Mouse (Mus musculus) gastrocnemius, adult 2 months (tissue): ENCODE measurements at regions not wholly inside any gene's neighbourhood (a gene's known extent, or its start where the extent isn't known, plus 50 kb on each side); places are given as distances from the start of the nearest gene placed in this dataset.

Experiments
- DNase-seq: peaks from one replicate; pipeline ENCODE4 v3.0.0; 2022
- H3K27ac ChIP-seq: fragments of 200-600 bp; 2 replicates; pipeline ENCODE4 v1.8.1; 2022; ENCODE audit warnings: mild to moderate bottlenecking
- H3K4me3 ChIP-seq: fragments of 200-600 bp; 2 replicates; pipeline ENCODE4 v1.8.1; 2022; ENCODE audit warnings: mild to moderate bottlenecking, moderate library complexity
- CTCF ChIP-seq: fragments of 200-600 bp; IDR thresholded peaks from 2 replicates; pipeline ENCODE4 v1.8.1; 2022; ENCODE audit warnings: antibody characterized with exemption, mild to moderate bottlenecking, moderate library complexity
- intact Hi-C: fragments of 180-260 bp; cut with DNase I; formaldehyde crosslinking; loops from one replicate; pipeline ENCODE4 v1.15.1; 2025

DNA sequence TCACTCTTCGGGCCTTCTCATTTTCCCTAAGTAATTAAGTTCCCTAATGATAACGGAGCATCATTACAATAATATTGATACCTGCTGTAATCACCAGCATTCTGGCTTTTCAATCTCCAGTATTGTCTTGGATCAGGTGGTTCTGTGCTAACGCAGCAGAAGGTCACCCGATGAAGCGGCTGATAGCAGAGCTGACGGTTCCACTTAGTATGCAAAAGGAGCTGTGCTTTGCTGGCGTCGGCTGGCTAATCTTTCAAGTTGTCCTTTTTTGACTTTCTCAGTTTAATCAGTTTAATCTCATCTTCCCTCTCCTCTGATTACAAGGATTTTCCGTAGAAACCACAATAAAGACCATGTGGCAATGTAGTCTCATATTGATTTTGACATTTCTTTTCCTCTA lies 478.9 kb upstream of the Nox3 start:
- no peak for TF ChIP-seq CTCF
- intact Hi-C loops = loop anchor here (5.0 to 10.0 kb wide), 2 partner anchors 42 to 440 kb away; no protein-coding TSS in a partner anchor
- H3K4me3 ChIP-seq = no peak overlapping the region
- DNase-seq = no peak
- H3K27ac ChIP-seq = peak overlapping the region; percentile 82

DNA sequence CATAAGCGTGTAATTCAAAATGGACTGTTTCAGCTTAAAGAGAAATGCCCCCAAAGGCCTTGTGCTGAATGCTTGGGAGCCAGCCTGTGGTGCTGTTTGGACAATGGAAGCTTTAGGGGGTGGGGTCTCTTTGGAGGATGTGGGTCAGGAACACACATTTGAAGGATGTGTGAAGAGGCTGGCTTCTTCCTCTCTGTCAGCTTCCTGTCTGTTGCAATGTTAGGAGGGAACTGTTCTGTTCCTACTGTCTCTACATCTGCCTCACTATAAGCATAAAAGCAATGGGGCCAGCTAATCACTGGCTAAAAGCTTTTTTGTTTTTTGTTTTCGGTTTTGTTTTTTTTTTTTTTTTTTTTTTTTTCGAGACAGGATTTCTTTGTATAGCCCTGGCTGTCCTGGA lies 480.5 kb upstream of the Nox3 start:
- DNase-seq = no peak
- intact Hi-C loops = loop anchor here (5.0 to 10.0 kb wide), 2 partner anchors 41 to 438 kb away; no protein-coding TSS in a partner anchor
- TF ChIP-seq CTCF = no peak
- Histone ChIP-seq H3K4me3 (no peak overlapping the region), H3K27ac (no peak overlapping the region)

DNA sequence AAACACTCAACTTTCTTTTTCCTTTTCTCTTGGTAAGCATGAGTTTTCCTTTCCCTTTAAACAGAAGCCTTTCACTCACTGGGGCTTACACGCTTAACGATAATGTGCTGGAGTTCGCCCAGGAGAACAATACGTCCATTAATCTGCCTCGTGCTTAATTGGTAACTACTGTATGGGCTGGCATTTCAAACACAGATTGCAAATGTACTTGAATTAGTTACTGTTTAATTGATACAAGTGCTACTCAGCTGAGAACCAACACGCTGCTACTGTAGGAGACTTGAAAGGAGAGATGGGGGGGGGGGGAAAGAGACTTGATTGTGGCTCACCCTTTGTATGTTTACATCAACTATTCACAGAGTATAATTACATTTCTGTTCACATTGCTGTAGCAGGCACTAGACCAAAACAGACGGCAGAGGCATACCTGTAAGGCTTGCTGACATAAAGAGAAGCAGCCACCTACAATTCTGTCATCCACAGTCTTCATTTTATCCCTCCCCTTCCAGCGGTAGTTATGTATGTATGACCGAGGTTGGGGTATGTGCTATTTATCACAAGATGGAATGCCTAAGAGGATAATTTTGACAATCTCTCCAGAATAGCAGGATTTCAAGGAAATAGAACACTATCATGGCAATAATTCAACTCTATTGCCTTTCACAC lies 481.6 kb upstream of the Nox3 start:
- Histone ChIP-seq H3K27ac (no peak overlapping the region), H3K4me3 (no peak overlapping the region)
- TF ChIP-seq CTCF = no peak
- DNase-seq = no peak
- intact Hi-C loops = loop anchor here (5.0 to 10.0 kb wide), 2 partner anchors 40 to 437 kb away; no protein-coding TSS in a partner anchor

DNA sequence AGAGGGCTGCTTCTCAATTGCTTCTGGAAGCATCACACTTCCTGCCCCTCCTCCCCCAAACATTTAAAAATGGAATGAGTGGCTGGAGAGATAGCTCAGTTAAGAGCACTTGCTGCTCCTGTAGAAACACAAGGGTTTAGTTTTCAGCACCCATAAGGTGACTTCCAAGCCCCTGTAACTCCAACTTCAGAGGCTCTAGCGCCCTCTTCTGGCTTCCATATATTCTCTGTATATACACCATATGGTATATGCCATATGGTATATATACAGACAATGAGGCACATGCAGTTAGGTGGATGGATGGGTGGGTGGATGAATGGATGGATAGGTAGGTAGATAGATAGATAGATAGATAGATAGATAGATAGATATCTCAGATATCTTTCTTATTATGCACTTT lies 483.2 kb upstream of the Nox3 start:
- intact Hi-C loops = loop anchor here (5.0 to 10.0 kb wide), 2 partner anchors 38 to 436 kb away; no protein-coding TSS in a partner anchor
- TF ChIP-seq CTCF = no peak
- Histone ChIP-seq H3K4me3 (no peak overlapping the region), H3K27ac (no peak overlapping the region)
- no peak for DNase-seq

DNA sequence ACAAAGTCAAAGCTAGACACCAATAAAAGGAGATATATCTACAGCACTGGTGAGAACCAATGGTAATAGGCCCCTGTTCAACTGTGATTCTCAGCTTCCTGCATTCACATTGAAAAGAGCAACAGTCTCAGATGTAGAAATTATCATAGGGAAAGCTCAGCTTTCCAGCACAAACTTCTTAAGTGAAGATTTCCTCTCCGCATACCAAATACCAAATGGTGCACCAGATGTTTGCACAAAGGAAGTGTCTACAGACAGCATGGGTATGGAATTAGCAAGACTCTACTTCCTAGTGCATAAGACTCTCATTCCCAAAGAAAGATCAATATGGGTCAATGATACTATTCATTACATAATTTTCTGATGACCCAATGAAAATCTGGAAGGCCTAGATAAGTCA lies 486.0 kb upstream of the Nox3 start:
- Histone ChIP-seq H3K4me3 (no peak overlapping the region), H3K27ac (no peak overlapping the region)
- DNase-seq = no peak
- no peak for TF ChIP-seq CTCF
- intact Hi-C loops = no loop called here

DNA sequence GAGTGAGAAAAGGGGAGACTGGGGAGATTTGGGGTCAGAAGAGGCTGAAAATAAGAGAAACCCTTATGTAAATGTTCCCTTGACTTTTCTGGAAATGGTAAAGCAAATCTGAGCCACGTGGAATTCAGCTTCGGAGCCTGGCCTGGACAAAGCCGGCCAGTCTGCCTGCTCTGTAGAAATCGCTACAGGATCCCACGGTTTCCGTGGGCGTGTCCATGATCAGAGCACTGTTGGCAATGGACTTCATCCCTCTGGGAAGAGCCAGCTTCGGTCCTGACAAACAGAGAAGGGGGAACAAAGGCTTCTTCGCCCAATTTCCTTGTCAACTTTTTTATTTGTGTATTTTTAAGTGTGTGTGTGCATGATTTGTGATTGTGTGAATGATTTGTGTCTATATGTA lies 490.7 kb upstream of the Nox3 start:
- intact Hi-C loops = no loop called here
- no peak for TF ChIP-seq CTCF
- Histone ChIP-seq H3K27ac (no peak overlapping the region), H3K4me3 (no peak overlapping the region)
- DNase-seq = peak; percentile 37

DNA sequence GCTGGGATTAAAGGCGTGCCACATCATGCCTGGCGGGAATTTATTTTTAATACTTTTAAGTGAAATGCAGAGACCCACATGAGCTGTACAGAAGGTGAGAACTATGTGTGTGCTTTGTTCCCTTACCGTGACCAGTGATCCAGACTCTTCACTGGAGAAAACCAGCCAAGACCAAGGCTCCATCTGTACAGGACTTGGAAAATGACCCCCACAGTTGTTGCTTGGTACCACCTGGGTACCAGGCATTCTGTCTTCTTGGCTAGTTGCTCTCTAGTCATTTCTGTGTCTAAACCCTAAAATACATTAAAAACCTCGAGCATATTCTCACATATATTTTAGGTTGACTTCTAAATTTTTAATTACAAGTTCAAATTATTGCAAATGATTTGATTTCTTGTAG lies 491.5 kb upstream of the Nox3 start:
- H3K4me3 ChIP-seq = no peak overlapping the region
- intact Hi-C loops = no loop called here
- no peak for DNase-seq
- H3K27ac ChIP-seq = no peak overlapping the region
- TF ChIP-seq CTCF = no peak

DNA sequence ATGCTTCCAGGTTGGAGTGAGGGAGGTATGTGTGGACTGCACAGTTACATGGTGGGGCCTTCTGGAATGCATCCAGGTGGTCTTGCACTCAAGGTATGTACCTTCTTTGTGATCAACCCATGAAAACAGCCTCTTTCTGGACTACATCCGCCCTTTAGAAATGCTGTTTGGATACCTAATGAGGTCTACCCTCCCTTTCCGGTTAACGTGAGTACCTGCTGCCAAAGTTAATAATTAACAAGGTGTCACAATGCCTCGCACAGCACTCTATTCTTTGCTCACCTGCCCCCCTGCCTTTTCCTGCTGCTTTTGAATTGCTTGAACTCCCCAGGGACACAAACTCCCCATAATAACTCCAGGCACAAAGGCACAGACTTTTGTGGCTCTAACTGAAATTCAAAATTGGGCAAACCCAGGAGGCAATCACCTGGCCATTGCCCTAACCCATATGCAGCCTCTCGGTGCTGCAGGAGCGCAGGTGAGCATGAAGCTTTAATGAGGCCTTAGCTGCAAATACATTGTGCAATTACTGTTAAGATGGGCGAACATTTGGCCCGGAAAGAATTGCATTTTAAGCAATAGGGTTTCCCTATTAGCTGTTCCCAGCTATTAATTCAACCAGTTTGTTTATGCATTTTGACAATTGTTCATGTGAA lies 500.9 kb upstream of the Nox3 start:
- no peak for TF ChIP-seq CTCF
- Histone ChIP-seq H3K27ac (no peak overlapping the region), H3K4me3 (no peak overlapping the region)
- intact Hi-C loops = no loop called here
- no peak for DNase-seq

DNA sequence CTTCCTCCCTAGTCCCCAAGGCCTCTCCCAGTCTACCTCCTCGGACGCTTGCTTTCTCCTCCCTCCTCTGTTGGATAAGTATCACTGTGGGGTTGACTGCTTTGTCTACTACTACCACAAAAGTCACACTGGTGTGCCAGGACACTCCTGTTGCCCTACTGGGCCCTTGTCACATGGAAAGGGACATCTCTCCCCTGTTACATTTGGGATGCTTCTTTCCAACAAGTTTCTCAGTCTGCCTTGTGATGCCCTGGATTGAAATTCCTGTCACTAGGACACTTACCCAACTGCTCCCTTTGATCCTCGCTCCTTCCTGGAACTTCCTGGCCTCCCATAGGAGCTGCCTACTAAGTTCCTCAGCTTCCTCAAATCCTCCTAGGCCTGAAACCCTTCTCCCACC lies 501.9 kb upstream of the Nox3 start:
- H3K4me3 ChIP-seq = no peak overlapping the region
- intact Hi-C loops = no loop called here
- H3K27ac ChIP-seq = no peak overlapping the region
- no peak for TF ChIP-seq CTCF
- DNase-seq = no peak

DNA sequence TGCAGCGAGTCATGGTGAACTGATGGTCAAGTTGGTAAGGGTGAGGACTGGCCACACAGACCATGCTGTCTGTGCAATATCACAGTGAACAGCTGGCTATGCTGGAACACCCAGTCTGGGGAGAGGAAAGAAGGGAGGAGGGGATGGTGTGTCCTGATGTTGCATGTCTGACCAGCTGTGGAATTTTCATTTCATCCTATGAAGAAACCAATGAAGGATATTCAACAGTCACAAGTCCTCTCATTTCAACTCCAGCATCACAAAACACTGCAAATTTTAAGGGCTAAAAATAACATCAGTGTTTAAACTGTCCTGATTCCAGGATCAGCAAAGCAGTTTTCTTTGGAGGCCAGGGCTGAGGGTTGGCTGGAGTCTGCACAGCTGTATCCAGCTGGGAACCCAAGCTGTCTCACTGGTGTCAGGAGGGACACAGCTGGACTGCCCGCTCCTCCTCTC lies 503.7 kb upstream of the Nox3 start:
- no peak overlapping the region for H3K4me3 ChIP-seq
- peak overlapping the region; percentile 31 for H3K27ac ChIP-seq

DNA sequence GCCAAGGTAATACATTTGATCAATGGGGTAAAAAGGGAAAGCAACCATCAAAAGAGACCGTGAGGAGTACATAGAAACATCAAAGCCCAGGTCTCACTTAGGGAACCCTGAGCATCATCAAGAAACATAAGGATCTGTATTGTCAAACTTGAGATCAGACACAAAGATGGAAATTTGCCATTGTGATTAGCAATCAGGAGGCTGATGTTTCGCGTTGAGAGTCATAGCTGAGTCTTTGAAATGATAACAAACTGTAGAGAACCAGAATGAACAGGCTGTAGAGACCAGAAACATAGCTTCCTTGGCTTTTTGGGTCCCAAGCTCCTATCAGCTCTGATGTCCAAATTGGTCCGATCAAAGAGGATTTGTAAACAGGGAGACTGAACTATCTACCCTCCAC lies 505.2 kb upstream of the Nox3 start:
- DNase-seq = no peak
- Histone ChIP-seq H3K4me3 (no peak overlapping the region), H3K27ac (no peak overlapping the region)
- intact Hi-C loops = no loop called here
- no peak for TF ChIP-seq CTCF

More for the DNA sequence above, 503.7 kb upstream of the Nox3 start:
- peak; percentile 54 for DNase-seq
- intact Hi-C loops = no loop called here
- no peak for TF ChIP-seq CTCF

DNA sequence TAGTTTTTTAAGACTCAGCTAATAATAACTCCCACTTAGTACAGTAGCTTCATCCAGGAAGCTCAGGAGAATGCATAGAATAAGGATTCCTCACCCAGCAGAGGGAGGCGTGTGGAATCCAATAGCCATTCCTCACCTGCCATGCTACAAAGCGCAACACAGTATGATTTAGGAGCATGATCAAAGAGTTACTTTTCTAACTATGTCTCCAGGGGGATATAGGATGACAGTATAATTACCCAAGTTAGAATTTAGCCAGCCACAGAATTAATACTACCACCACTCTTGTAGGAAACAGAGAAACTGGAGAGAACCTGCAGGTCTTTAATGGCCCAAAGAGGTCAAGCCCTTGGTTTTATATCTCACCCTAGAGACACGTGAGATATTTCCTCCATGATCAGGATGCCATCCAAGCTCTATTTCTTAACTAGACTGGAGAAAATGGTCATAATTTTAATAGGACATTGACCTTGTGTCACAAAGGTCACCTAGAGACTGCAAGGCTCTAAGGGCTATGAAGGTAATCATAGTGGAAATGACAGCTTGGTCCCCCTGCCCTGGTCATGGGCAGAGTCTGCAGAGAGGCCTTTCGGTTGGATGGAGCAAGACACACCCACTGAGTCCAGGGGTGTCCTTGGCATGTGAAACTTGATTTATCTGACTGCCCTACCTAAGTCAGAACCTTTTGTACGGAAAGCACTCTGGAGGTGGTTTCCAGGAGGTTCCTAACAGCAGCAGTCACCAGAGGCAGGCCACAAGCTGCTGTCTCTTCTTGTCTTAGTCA lies 512.3 kb upstream of the Nox3 start:
- DNase-seq = no peak
- Histone ChIP-seq H3K27ac (no peak overlapping the region), H3K4me3 (no peak overlapping the region)
- TF ChIP-seq CTCF = no peak
- intact Hi-C loops = no loop called here

DNA sequence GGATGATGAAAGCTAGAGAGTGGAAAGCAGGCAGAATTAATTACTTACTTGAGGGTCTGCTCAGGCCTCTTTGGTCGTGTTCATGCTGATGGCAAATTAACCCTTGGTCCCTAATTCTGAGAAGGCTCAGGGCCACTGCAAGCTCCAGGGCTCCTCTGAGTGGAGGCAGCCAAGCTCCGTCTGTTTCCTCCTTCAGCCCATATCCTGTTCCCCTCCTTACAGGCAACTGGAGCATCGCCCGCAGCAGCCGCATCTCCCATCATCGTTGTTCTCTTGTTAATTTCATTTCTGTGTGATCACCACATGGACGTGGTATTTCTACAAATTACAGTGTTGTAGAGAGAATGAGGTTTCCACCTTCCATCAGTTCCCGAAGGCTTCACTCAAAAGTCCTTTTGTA lies 513.6 kb upstream of the Nox3 start:
- intact Hi-C loops = no loop called here
- peak; percentile 39 for DNase-seq
- Histone ChIP-seq H3K27ac (peak overlapping the region; percentile 31), H3K4me3 (no peak overlapping the region)
- TF ChIP-seq CTCF = no peak
